Mouse (Mus musculus) left cerebral cortex, postnatal 10 days (tissue): ENCODE results near the gene Med24. TPM values are rescaled to one million over a fixed set of nuclear protein-coding genes. Genes with fewer than 3 reads are reported as not detected.

Experiments
- DNase-seq, 2 experiments: peaks; one replicate each; pipeline ENCODE4 v3.0.0; 2021 to 2022; ENCODE audit warnings: low spot score in 2 of 2, mixed read lengths in 1 of 2; ENCODE audit errors: extremely low spot score in 1 of 2
- intact Hi-C: fragments of 180-260 bp; cut with DNase I; formaldehyde crosslinking; loops from one replicate; pipeline ENCODE4 v1.15.1; 2025
- total RNA-seq, 2 experiments: library from RNA; stranded (reverse); gene quantifications; 2 replicates each; pipeline ENCODE4 v1.2.3; 2021

Gene Med24
- total RNA-seq, 2 experiments from 2014 or later: 91.7 to 102 TPM

- intact Hi-C loops: no loop called here
- peak in 1 of 2 experiments; percentile 85 for DNase-seq
Measured at GRCm38 (mm10) chr11:98707401-98708281, 21.6 kb downstream of the Med24 start.

DNA sequence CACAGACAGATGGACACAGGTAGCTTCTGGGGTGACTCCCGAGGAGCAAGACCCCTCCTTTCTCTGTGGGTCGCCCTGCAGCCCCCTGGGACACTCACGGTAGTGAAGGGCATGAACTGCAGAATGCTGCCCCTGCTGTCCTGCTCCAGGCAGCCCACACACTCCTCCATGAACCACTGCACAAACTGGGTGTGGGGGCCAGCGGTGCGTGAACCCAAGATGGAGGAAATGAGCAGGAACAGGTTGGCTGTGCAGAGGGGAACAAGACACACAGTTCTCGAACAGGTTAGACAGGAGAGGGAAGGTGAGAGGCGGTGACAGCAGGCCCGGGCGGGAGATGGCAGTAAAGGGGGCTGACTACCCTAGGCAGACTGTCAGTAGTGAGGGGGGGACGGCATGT lies 24.2 kb downstream of the Med24 start:
- intact Hi-C loops: no loop called here

DNA sequence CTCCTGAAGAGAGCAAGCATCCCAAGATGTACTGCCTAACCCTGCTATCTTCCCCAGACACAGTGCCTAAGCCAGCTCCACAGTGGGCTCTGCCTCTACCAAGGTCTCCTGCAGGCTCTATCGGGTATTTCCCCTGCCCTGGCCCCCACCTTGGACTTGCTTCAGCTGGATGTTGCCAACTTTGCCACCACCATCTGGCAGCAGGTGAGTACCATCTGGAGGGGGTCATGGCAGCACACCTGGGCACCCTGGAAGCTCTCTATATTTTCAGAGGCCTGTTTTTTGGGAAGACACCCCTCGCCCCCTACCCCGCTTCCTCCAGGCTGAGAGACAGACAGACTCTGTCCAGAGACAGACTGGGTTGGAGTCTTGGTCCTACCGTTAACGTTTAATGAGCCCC lies 26.9 kb downstream of the Med24 start:
- no peak for DNase-seq
- intact Hi-C loops: loop anchor here (5.0 kb wide), 1 partner anchor 210 kb away; no protein-coding TSS in a partner anchor

More for the DNA sequence above, 24.2 kb downstream of the Med24 start:
- no peak for DNase-seq

GRCm38 (mm10) chr11:98701213-98701670 lies 28.0 kb downstream of the Med24 start, which contains the start of gene Csf3:
TSS of gene Csf3 (plus strand) at chr11:98701263.
- intact Hi-C loops: loop anchor here (5.0 kb wide), 1 partner anchor 211 kb away; no protein-coding TSS in a partner anchor
- no peak for DNase-seq

DNA sequence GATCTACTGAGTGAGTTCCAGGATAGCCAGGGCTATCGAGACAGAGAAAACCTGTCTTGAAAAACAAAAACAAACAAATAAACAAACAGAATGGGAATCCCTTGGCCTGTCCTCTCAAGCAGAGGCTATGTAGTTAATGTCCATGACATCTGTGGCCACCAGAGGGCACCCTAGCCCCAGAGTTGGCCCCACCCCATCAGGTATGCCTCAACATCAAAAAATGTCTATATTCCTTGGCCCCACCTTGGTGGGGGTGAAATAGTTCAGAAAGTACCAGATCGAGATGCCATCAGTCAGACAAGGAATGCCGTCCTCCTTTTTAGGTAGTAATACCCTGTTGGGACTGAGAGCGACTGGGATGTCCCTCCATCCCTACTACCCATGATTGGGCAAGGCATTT lies 29.3 kb downstream of the Med24 start:
- intact Hi-C loops: loop anchor here (5.0 kb wide), 1 partner anchor 212 kb away; no protein-coding TSS in a partner anchor
- peak; percentile 66 to 76 for DNase-seq

DNA sequence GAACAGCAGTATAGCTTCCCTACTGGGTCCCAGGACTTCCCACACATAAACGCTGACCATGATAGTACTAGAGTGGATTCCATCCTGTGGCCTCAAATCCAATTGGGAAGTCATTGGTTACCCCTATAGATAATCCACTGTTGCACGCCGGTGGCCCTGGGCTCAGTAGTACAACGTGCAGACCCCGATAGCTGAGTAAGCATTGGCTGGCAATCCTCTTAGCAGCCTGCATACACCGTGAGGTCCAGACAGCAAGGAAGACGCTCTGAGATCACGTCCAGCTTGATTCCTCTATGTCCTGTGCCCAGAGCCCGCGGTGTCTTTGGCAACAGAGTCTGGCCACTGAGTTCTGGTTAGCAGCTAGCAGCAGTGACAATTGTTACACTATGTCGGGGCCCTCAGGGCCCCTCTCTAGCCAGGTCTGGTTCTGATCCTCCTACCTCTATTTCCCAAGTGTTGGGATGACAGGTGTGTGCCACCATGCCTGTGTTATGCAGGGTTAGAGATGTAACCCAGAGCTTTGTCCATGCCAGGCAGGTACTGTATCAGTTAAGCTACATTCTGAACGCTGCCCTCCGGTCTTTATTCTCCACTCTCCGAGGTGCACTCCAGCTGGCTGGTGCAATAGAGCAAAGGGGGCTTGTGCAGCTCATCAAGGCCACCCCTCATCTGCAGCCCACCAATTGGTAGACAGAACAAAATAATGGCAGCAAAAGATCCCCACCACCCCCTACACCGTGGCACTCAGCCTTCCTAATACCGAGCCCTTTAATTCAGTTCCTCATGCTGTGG lies 30.2 kb downstream of the Med24 start:
- intact Hi-C loops: no loop called here
- peak in 1 of 2 experiments; percentile 18 for DNase-seq

- peak in 1 of 2 experiments; percentile 15 for DNase-seq
- intact Hi-C loops: no loop called here
Measured at GRCm38 (mm10) chr11:98697225-98697624, 32.0 kb downstream of the Med24 start.

GRCm38 (mm10) chr11:98696454-98697216 lies 32.6 kb downstream of the Med24 start:
- intact Hi-C loops: no loop called here

GRCm38 (mm10) chr11:98695408-98695807 lies 33.8 kb downstream of the Med24 start:
- DNase-seq: peak in 1 of 2 experiments; percentile 69
- intact Hi-C loops: no loop called here

More at GRCm38 (mm10) chr11:98696454-98697216, 32.6 kb downstream of the Med24 start:
- peak in 1 of 2 experiments; percentile 55 for DNase-seq

- intact Hi-C loops: no loop called here
- DNase-seq: peak in 1 of 2 experiments; percentile 37
Measured at GRCm38 (mm10) chr11:98694301-98694700, 34.9 kb downstream of the Med24 start.

- no peak for DNase-seq
- intact Hi-C loops: no loop called here
Measured at GRCm38 (mm10) chr11:98693746-98694145, 35.5 kb downstream of the Med24 start.

GRCm38 (mm10) chr11:98693201-98693600 lies 36.0 kb downstream of the Med24 start:
- intact Hi-C loops: no loop called here
- peak in 1 of 2 experiments; percentile 32 for DNase-seq

DNA sequence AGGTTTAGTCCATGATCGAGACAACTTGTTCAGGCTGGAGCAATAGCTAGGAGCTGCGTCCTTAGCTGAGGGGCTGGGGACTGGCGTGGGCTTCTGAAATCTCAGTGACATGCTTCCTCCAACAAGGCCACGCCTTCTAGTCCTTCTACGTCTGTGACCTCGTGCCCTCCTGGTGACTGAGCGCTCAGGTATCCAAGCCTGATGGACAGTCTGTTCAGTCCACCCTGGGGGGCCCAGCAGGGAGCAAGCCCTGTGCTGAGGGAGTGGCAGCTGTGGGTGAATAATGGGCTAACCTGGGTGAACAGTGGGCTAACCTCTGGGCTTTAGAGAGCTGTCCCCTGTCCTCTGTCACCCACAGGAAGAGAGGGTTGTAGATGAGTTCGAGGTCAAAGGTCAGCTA lies 41.2 kb downstream of the Med24 start:
- no peak for DNase-seq
- intact Hi-C loops: no loop called here

GRCm38 (mm10) chr11:98686976-98687375 lies 42.3 kb downstream of the Med24 start:
- intact Hi-C loops: no loop called here
- no peak for DNase-seq

DNA sequence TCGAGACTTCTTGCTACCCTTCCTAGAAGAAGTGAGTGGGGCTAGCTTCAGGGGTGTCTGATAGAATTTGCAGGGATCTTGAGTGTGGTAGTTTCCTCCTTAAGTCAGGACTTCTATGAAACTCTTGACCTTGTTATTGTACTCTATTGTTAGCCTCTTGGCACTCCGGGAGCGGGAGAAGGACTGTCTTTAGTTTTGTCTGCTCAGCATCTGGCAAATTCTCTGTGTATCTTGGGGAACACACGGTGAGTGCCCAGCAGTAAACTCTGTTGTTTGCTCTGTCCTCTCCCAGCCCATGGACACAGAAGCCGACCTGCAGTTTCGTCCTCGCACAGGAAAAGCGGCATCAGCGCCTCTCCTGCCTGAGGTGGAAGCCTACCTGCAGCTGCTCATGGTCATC lies 43.6 kb downstream of the Med24 start:
- no peak for DNase-seq
- intact Hi-C loops: no loop called here

- intact Hi-C loops: no loop called here
- no peak for DNase-seq
Measured at GRCm38 (mm10) chr11:98682811-98683210, 46.4 kb downstream of the Med24 start.

DNA sequence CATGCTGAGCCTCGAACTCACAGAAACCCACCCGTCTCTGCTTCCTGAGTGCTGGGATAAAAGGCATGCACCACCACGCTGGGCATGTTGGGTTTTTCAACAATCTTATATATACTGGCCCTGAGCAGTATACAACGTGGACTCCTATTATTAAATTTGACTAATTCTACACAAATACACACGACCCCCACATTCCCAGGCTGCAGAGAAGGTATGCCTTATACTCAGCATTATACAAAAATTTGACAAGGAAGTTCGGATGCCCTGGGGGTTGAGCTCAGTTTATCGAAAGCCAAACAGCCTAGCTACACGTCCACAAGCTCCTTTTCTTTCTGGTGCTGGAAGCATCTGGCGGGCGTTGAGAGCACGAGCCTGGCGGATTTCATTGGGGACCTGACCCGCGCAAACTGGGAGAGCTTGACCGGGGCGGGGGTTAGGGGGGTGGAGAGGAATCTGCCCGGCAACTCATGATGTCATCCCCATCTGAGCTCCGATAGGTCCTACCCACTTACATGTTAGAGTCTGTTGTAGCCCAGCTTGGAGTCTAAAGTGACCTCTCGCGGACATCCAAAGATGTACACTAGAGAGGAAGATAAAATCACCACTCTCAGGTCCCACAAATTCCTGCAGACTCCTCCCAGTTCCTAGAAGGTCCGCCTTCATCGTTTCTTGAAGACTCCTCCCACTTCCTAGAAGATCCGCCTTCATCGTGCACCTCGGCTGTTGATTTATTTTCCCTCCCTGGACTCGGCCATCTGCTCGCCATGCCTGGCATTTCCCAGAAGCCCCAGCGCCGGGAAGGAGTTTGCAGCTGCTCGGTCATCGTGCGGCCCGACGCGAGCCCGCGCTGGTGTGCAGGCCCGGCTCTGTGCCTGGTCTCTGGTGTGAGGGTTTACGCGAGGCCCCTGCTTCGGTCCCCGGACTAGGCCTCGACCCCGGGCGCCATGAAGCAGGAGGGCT lies 47.2 kb downstream of the Med24 start, which contains the start of gene Psmd3:
TSS of gene Psmd3 (plus strand) at position 769 of the 960 bp plus-strand sequence.
- DNase-seq: peak; percentile 95 to 96
- intact Hi-C loops: no loop called here
